Mouse (Mus musculus) limb, embryonic 12.5 days (tissue): ENCODE measurements at regions not wholly inside any gene's neighbourhood (a gene's known extent, or its start where the extent isn't known, plus 50 kb on each side); places are given as distances from the start of the nearest gene placed in this dataset.

Source experiments
- ATAC-seq: fragments of 200-750 bp; cut with Nextera tagmentation; 2 replicates; pipeline ENCODE4 v1.8.0; 2017; ENCODE audit warnings: low read depth, moderate TSS enrichment; ENCODE audit not compliant: insufficient number of reproducible peaks, insufficient read depth, low FRiP score, low TSS enrichment
- H3K27ac ChIP-seq: fragments of 300-500 bp; sonication (generic); 2 replicates; pipeline ENCODE4 v1.5.1; 2016; ENCODE audit warnings: mild to moderate bottlenecking, moderate library complexity
- H3K27me3 ChIP-seq: fragments of 300-500 bp; sonication (generic); 2 replicates; pipeline ENCODE4 v1.6.1; 2016; ENCODE audit warnings: mild to moderate bottlenecking, moderate library complexity
- H3K36me3 ChIP-seq: fragments of 300-500 bp; sonication (generic); 2 replicates; pipeline ENCODE4 v1.6.1; 2016; ENCODE audit warnings: mild to moderate bottlenecking, moderate library complexity
- H3K4me1 ChIP-seq: fragments of 300-500 bp; sonication (generic); replicated peaks from 2 replicates; pipeline ENCODE4 v1.6.1; 2016
- H3K4me2 ChIP-seq: fragments of 300-500 bp; sonication (generic); 2 replicates; pipeline ENCODE4 v1.6.1; 2016; ENCODE audit warnings: mild to moderate bottlenecking, moderate library complexity
- H3K4me3 ChIP-seq: fragments of 300-500 bp; sonication (generic); replicated peaks from 2 replicates; pipeline ENCODE4 v1.5.1; 2016; ENCODE audit warnings: mild to moderate bottlenecking
- H3K9ac ChIP-seq: fragments of 300-500 bp; sonication (generic); replicated peaks from 2 replicates; pipeline ENCODE4 v1.6.1; 2016; ENCODE audit warnings: mild to moderate bottlenecking, moderate library complexity
- H3K9me3 ChIP-seq: fragments of 300-500 bp; sonication (generic); 2 replicates; pipeline ENCODE4 v1.6.1; 2016; ENCODE audit warnings: mild to moderate bottlenecking, moderate library complexity
- WGBS: fragments of 180-500 bp; shearing (Covaris S2); methylation state at CpG from one replicate; pipeline ENCODE4 v1.1.7; 2016; 5-methylcytosine and 5-hydroxymethylcytosine counted together

- Histone ChIP-seq H3K9ac (no peak overlapping the region), H3K4me1 (0 out of 2 replicates have a peak, but pooled peaks cover 4% of the 10 kb centered on the region), H3K4me2 (no peak overlapping the region), H3K27me3 (peaks cover 9% of the 10 kb centered on the region; the same call in 1 of the 2 replicates), H3K36me3 (no peaks in the 10 kb centered on the region), H3K27ac (no peak overlapping the region), H3K4me3 (no peak overlapping the region), H3K9me3 (no peaks in the 10 kb centered on the region)
- WGBS = 43% methylated on average over 6 of the region's 6 CpGs
- no peak for ATAC-seq
Measured at GRCm38 (mm10) chr2:74039580-74039979, 128.5 kb upstream of the Atp5g3 start.

GRCm38 (mm10) chr2:74036043-74036442 lies 124.9 kb upstream of the Atp5g3 start:
- ATAC-seq = no peak
- Histone ChIP-seq H3K9ac (no peak overlapping the region), H3K36me3 (no peaks in the 10 kb centered on the region), H3K4me3 (no peak overlapping the region), H3K27me3 (0 out of 2 replicates have a peak, but pooled peaks cover 4% of the 10 kb centered on the region), H3K9me3 (no peaks in the 10 kb centered on the region), H3K27ac (no peak overlapping the region), H3K4me2 (no peak overlapping the region), H3K4me1 (peaks cover 24% of the 10 kb centered on the region)
- WGBS = 89% methylated on average over 9 of the region's 9 CpGs

GRCm38 (mm10) chr2:74032177-74033021 lies 121.3 kb upstream of the Atp5g3 start:
- WGBS = 61% methylated on average over 11 of the region's 11 CpGs
- no peaks in the 10 kb centered on the region for H3K9me3 ChIP-seq
- 0 out of 2 replicates have a peak, but pooled peaks cover 3% of the 10 kb centered on the region for H3K27me3 ChIP-seq
- no peak overlapping the region for H3K9ac ChIP-seq
- no peak overlapping the region for H3K4me3 ChIP-seq
- H3K36me3 ChIP-seq = no peaks in the 10 kb centered on the region
- H3K27ac ChIP-seq = 0 out of 2 replicates have a peak overlapping the region, but pooled peaks have one; percentile 41
- no peak for ATAC-seq
- peaks cover 37% of the 10 kb centered on the region for H3K4me1 ChIP-seq
- no peak overlapping the region for H3K4me2 ChIP-seq

- no peak for ATAC-seq
- H3K4me2 ChIP-seq = no peak overlapping the region
- H3K27me3 ChIP-seq = peaks cover 5% of the 10 kb centered on the region
- H3K9me3 ChIP-seq = no peaks in the 10 kb centered on the region
- H3K27ac ChIP-seq = no peak overlapping the region
- WGBS = 94% methylated on average over 9 of the region's 9 CpGs
- no peak overlapping the region for H3K4me3 ChIP-seq
- no peaks in the 10 kb centered on the region for H3K36me3 ChIP-seq
- H3K4me1 ChIP-seq = peaks cover 40% of the 10 kb centered on the region
- no peak overlapping the region for H3K9ac ChIP-seq
Measured at GRCm38 (mm10) chr2:74029938-74030337, 118.8 kb upstream of the Atp5g3 start.

- peak overlapping the region; percentile 31; the same call in 1 of the 2 replicates for H3K9ac ChIP-seq
- H3K4me2 ChIP-seq = peak overlapping the region; percentile 38
- peak overlapping the region; percentile 77 for H3K27ac ChIP-seq
- no peaks in the 10 kb centered on the region for H3K36me3 ChIP-seq
- H3K27me3 ChIP-seq = peaks cover 6% of the 10 kb centered on the region
- H3K9me3 ChIP-seq = no peaks in the 10 kb centered on the region
- WGBS = 24% methylated on average over 11 of the region's 11 CpGs
- H3K4me1 ChIP-seq = peaks cover 25% of the 10 kb centered on the region
- ATAC-seq = peak; percentile 59; the same call in 1 of the 2 replicates
- peak overlapping the region; percentile 6; the same call in 1 of the 2 replicates for H3K4me3 ChIP-seq
Measured at GRCm38 (mm10) chr2:74027404-74028104, 116.4 kb upstream of the Atp5g3 start.

GRCm38 (mm10) chr2:74015146-74015545 lies 104.0 kb upstream of the Atp5g3 start:
- Histone ChIP-seq H3K4me1 (peaks cover 18% of the 10 kb centered on the region), H3K27ac (no peak overlapping the region), H3K36me3 (no peaks in the 10 kb centered on the region), H3K4me2 (no peak overlapping the region), H3K9ac (no peak overlapping the region), H3K27me3 (no peaks in the 10 kb centered on the region; the same call in 1 of the 2 replicates), H3K4me3 (no peak overlapping the region), H3K9me3 (peaks cover 8% of the 10 kb centered on the region; the same call in 1 of the 2 replicates)
- 87% methylated on average over 7 of the region's 7 CpGs for WGBS
- no peak for ATAC-seq

- peaks cover 15% of the 10 kb centered on the region for H3K4me1 ChIP-seq
- no peaks in the 10 kb centered on the region; the same call in 1 of the 2 replicates for H3K27me3 ChIP-seq
- H3K4me3 ChIP-seq = no peak overlapping the region
- no peak overlapping the region for H3K27ac ChIP-seq
- peaks cover 14% of the 10 kb centered on the region for H3K9me3 ChIP-seq
- no peak for ATAC-seq
- H3K9ac ChIP-seq = no peak overlapping the region
- 87% methylated on average over 3 of the region's 3 CpGs for WGBS
- no peak overlapping the region for H3K4me2 ChIP-seq
- H3K36me3 ChIP-seq = no peaks in the 10 kb centered on the region
Measured at GRCm38 (mm10) chr2:74014201-74014600, 103.1 kb upstream of the Atp5g3 start.

GRCm38 (mm10) chr2:73998531-73998930 lies 87.4 kb upstream of the Atp5g3 start:
- ATAC-seq = no peak
- H3K4me1 ChIP-seq = peaks cover 13% of the 10 kb centered on the region; the same call in 1 of the 2 replicates
- H3K9me3 ChIP-seq = no peaks in the 10 kb centered on the region
- peaks cover 16% of the 10 kb centered on the region for H3K27me3 ChIP-seq
- no peak overlapping the region for H3K9ac ChIP-seq
- no peak overlapping the region for H3K4me2 ChIP-seq
- WGBS = 6% methylated on average over 2 of the region's 2 CpGs
- H3K4me3 ChIP-seq = no peak overlapping the region
- no peaks in the 10 kb centered on the region for H3K36me3 ChIP-seq
- H3K27ac ChIP-seq = no peak overlapping the region

GRCm38 (mm10) chr2:73996986-73997385 lies 85.9 kb upstream of the Atp5g3 start:
- H3K9ac ChIP-seq = no peak overlapping the region
- no peak overlapping the region for H3K27ac ChIP-seq
- no peak for ATAC-seq
- no peaks in the 10 kb centered on the region for H3K9me3 ChIP-seq
- H3K4me2 ChIP-seq = no peak overlapping the region
- H3K4me3 ChIP-seq = no peak overlapping the region
- H3K27me3 ChIP-seq = peaks cover 16% of the 10 kb centered on the region
- 38% methylated on average over 5 of the region's 5 CpGs for WGBS
- peaks cover 13% of the 10 kb centered on the region; the same call in 1 of the 2 replicates for H3K4me1 ChIP-seq
- H3K36me3 ChIP-seq = no peaks in the 10 kb centered on the region

GRCm38 (mm10) chr2:73991818-73992217 lies 80.7 kb upstream of the Atp5g3 start:
- Histone ChIP-seq H3K4me2 (no peak overlapping the region), H3K27me3 (peaks cover 11% of the 10 kb centered on the region)

GRCm38 (mm10) chr2:73987441-73988105 lies 76.4 kb upstream of the Atp5g3 start:
- Histone ChIP-seq H3K36me3 (no peaks in the 10 kb centered on the region), H3K27me3 (peaks cover 18% of the 10 kb centered on the region), H3K27ac (no peak overlapping the region), H3K4me2 (no peak overlapping the region), H3K9me3 (no peaks in the 10 kb centered on the region), H3K4me1 (peaks cover 7% of the 10 kb centered on the region), H3K4me3 (no peak overlapping the region), H3K9ac (no peak overlapping the region)
- 91% methylated on average over 10 of the region's 10 CpGs for WGBS
- ATAC-seq = no peak

More at GRCm38 (mm10) chr2:73991818-73992217, 80.7 kb upstream of the Atp5g3 start:
- Histone ChIP-seq H3K9me3 (no peaks in the 10 kb centered on the region), H3K36me3 (no peaks in the 10 kb centered on the region), H3K4me3 (no peak overlapping the region), H3K4me1 (no peaks in the 10 kb centered on the region), H3K27ac (no peak overlapping the region), H3K9ac (no peak overlapping the region)
- ATAC-seq = no peak
- WGBS = 87% methylated on average over 11 of the region's 11 CpGs
